ENCODE assay signal across 8 mouse cellular contexts in the genomic region with DNA sequence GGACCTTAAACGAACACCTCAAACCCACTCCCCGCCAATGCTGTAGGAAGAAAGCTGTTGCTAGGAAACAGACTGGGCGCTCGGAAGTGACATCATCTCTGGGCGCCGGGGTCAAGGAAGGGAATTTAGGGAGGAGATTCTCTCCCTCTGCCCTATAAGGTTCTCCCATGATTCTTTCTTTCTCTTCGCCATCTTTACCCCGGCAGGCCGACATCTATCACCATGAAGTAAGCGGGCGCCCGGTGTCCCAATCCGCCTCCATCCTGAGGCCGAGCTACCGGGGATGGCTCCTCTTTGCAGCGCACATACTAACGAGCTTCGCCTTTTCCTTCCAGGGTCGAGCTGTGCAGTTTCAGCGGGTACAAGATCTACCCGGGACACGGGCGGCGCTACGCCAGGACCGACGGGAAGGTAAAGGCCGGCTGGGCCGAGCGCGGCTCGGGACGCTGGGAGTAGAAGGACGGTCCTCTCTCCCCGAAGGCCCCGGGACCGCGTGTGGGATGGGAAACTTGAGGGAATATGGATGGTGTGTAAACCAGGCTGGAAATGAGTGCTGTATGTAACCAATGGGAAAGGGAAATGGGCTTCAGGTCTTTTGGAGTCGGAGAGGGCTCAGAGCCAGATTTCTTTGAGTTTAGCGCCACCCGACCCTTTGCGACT. TPM values are rescaled to one million over a fixed set of nuclear protein-coding genes. Genes with fewer than 3 reads are reported as not detected.
DNase-seq lines count a peak whose midpoint lies in the region; ATAC-seq and TF ChIP-seq lines count a peak whose summit lies in the region.

A gene (plus strand): TSS at position 64 of the 660 bp plus-strand sequence.

- no peak for TF ChIP-seq CTCF in heart, adult 2 months (IDR thresholded peaks at IDR 0.05)

- H3K27ac ChIP-seq in embryonic facial prominence, embryonic 13.5 days = peak within 1 kb of the TSS; percentile 91
- peak within 1 kb of the TSS; percentile 84 for H3K27ac ChIP-seq in heart, adult 2 months
- H3K27ac ChIP-seq in limb, embryonic 13.5 days = peak within 1 kb of the TSS; percentile 84
- peak within 1 kb of the TSS; percentile 85 for H3K27ac ChIP-seq in midbrain, embryonic 16.5 days (ENCODE audit: low read length)

- peaks cover 33% of the 10 kb centered on the region for H3K36me3 ChIP-seq in embryonic facial prominence, embryonic 13.5 days
- H3K36me3 ChIP-seq in heart, adult 2 months (ENCODE audit: control insufficient read depth, insufficient read depth, low read length) = peaks cover 27% of the 10 kb centered on the region
- H3K36me3 ChIP-seq in limb, embryonic 13.5 days = peaks cover 33% of the 10 kb centered on the region
- peaks cover 12% of the 10 kb centered on the region for H3K36me3 ChIP-seq in midbrain, embryonic 16.5 days (ENCODE audit: control insufficient read depth, insufficient read depth, low read length)

- TF ChIP-seq POLR2A in heart, adult 2 months (IDR thresholded peaks at IDR 0.05; ENCODE audit: insufficient read depth, low read depth, low read length) = peak; percentile 85

- 0 out of 2 replicates have a peak, but pooled peaks cover 3% of the 10 kb centered on the region for H3K79me2 ChIP-seq in heart, adult 2 months (replicated peaks; ENCODE audit: control insufficient read depth, insufficient read depth, low read length)

- peak within 1 kb of the TSS; percentile 80 for H3K4me3 ChIP-seq in embryonic facial prominence, embryonic 13.5 days
- peak within 1 kb of the TSS; percentile 89 for H3K4me3 ChIP-seq in heart, adult 2 months
- peak within 1 kb of the TSS; percentile 89 for H3K4me3 ChIP-seq in limb, embryonic 13.5 days
- peak within 1 kb of the TSS; percentile 81 for H3K4me3 ChIP-seq in midbrain, embryonic 16.5 days (ENCODE audit: low read depth, low read length)

- H3K27me3 ChIP-seq in embryonic facial prominence, embryonic 13.5 days = no peaks in the 10 kb centered on the region
- no peaks in the 10 kb centered on the region for H3K27me3 ChIP-seq in heart, adult 2 months (ENCODE audit: control insufficient read depth, insufficient read depth, low read length)
- no peaks in the 10 kb centered on the region for H3K27me3 ChIP-seq in limb, embryonic 13.5 days
- no peaks in the 10 kb centered on the region for H3K27me3 ChIP-seq in midbrain, embryonic 16.5 days (ENCODE audit: control insufficient read depth, insufficient read depth, low read depth, low read length)

- peak; percentile 91 for ATAC-seq in embryonic facial prominence, embryonic 13.5 days (ENCODE audit: insufficient number of reproducible peaks, insufficient read depth, low FRiP score, low TSS enrichment, low read depth)
- peak; percentile 94 for ATAC-seq in limb, embryonic 13.5 days (ENCODE audit: low FRiP score, low read depth)
- peak; percentile 95 for ATAC-seq in midbrain, embryonic 16.5 days

- no peaks in the 10 kb centered on the region for H3K9me3 ChIP-seq in embryonic facial prominence, embryonic 13.5 days
- H3K9me3 ChIP-seq in limb, embryonic 13.5 days = no peaks in the 10 kb centered on the region
- H3K9me3 ChIP-seq in midbrain, embryonic 16.5 days (replicated peaks; ENCODE audit: control insufficient read depth, low read length, poor library complexity, severe bottlenecking) = no peaks in the 10 kb centered on the region

- peak; percentile 76 for TF ChIP-seq EP300 in heart, adult 2 months (IDR thresholded peaks at IDR 0.05; ENCODE audit: insufficient read depth, low read depth, low read length)

- peak; percentile 80 for DNase-seq in 3134 (ENCODE audit: extremely low read depth, insufficient read length, low spot score)
- DNase-seq in adrenal gland, postnatal 36 days = peak; percentile 93 to 96
- peak; percentile 94 to 98 for DNase-seq in heart, adult 2 months
- DNase-seq in kidney, adult 8-10 months = peak; percentile 94 to 96
- peak; percentile 90 to 96 for DNase-seq in spleen, postnatal 10 days (ENCODE audit: low spot score in 2 of 2)

- peaks cover 17% of the 10 kb centered on the region for H3K4me1 ChIP-seq in embryonic facial prominence, embryonic 13.5 days
- peaks cover 3% of the 10 kb centered on the region for H3K4me1 ChIP-seq in heart, adult 2 months (ENCODE audit: control insufficient read depth, insufficient read depth, low read length)
- H3K4me1 ChIP-seq in limb, embryonic 13.5 days = peaks cover 23% of the 10 kb centered on the region
- H3K4me1 ChIP-seq in midbrain, embryonic 16.5 days (ENCODE audit: control insufficient read depth, insufficient read depth, low read length) = peaks cover 10% of the 10 kb centered on the region

- intact Hi-C loops in heart, adult 2 months (cut with DNase I) = loop anchor here (2.0 to 5.0 kb wide), 2 partner anchors 108 to 166 kb away; no protein-coding TSS in a partner anchor

- peak within 1 kb of the TSS; percentile 89 for H3K4me2 ChIP-seq in embryonic facial prominence, embryonic 13.5 days
- peak within 1 kb of the TSS; percentile 97 for H3K4me2 ChIP-seq in limb, embryonic 13.5 days (replicated peaks)
- H3K4me2 ChIP-seq in midbrain, embryonic 16.5 days (ENCODE audit: low read length) = peak within 1 kb of the TSS; percentile 88

- WGBS in embryonic facial prominence, embryonic 13.5 days = under 1% methylated on average over 42 of the region's 42 CpGs
- WGBS in heart, adult 2 months = under 1% methylated on average over 42 of the region's 42 CpGs
- under 1% methylated on average over 42 of the region's 42 CpGs for WGBS in limb, embryonic 13.5 days
- under 1% methylated on average over 42 of the region's 42 CpGs for WGBS in midbrain, embryonic 16.5 days

- peak within 1 kb of the TSS; percentile 96 for H3K9ac ChIP-seq in embryonic facial prominence, embryonic 13.5 days
- H3K9ac ChIP-seq in heart, adult 2 months (ENCODE audit: low read depth, low read length) = peak within 1 kb of the TSS; percentile 95
- peak within 1 kb of the TSS; percentile 92 for H3K9ac ChIP-seq in limb, embryonic 13.5 days
- H3K9ac ChIP-seq in midbrain, embryonic 16.5 days (ENCODE audit: low read depth, low read length) = peak within 1 kb of the TSS; percentile 95

RNA-seq across cellular contexts. Expression of the gene that starts here (rescaled TPM):
- total RNA-seq in adrenal gland, postnatal 36 days (2021) = 100 to 1,000 TPM; 748 to 767 TPM
- 746 and 859 TPM in 2 replicates for polyA plus RNA-seq in embryonic facial prominence, embryonic 13.5 days (2015; fragmentation: Nextera tagmentation; extraction: Ambion mirVana)
- 100 to 1,000 TPM; 494 to 591 TPM for total RNA-seq in heart, adult 2 months (2021)
- 185 and 205 TPM in 2 replicates for polyA plus RNA-seq in heart, adult 2 months (2012; rRNA removed)
- 780 and 782 TPM in 2 replicates for polyA plus RNA-seq in limb, embryonic 13.5 days (2015; fragmentation: Nextera tagmentation; extraction: Ambion mirVana)
- 436 and 460 TPM in 2 replicates for polyA plus RNA-seq in midbrain, embryonic 16.5 days (2015; fragmentation: Nextera tagmentation; extraction: Ambion mirVana)

Comparison
In these comparisons a context has a peak if more than half of its experiments do, and no peak if none do; other contexts are left out.
1. Peak in every context shown above with its lines: DNase-seq, ATAC-seq, H3K4me3 ChIP-seq and H3K27ac ChIP-seq.